Mouse (Mus musculus) C2C12 (cell line): ENCODE results near the gene Afmid. TPM values are rescaled to one million over a fixed set of nuclear protein-coding genes. Genes with fewer than 3 reads are reported as not detected.
A peak's percentile ranks its signal among the peaks of the same experiment; 100 is the strongest.

Experiments
- H3K27me3 ChIP-seq: one replicate; pipeline ENCODE4 v1.6.1; 2011; ENCODE audit not compliant: control insufficient read depth, insufficient read depth, insufficient read length
- H3K36me3 ChIP-seq: one replicate; pipeline ENCODE4 v1.6.1; 2011; ENCODE audit not compliant: control insufficient read depth, insufficient read depth
- H3K4me3 ChIP-seq: one replicate; pipeline ENCODE4 v1.5.1; 2011; ENCODE audit warnings: mild to moderate bottlenecking, control low read depth; ENCODE audit not compliant: poor library complexity, insufficient read depth, severe bottlenecking
- H3K79me2 ChIP-seq: one replicate; pipeline ENCODE4 v1.6.1; 2011; ENCODE audit not compliant: control insufficient read depth, insufficient read depth
- H3K79me3 ChIP-seq: one replicate; pipeline ENCODE4 v1.6.1; 2011; ENCODE audit warnings: low read depth, control low read depth
- H3ac ChIP-seq: one replicate; pipeline ENCODE3; 2011; ENCODE audit warnings: low read depth; ENCODE audit not compliant: control insufficient read depth, insufficient read length
- CEBPB ChIP-seq: IDR thresholded peaks from one replicate; pipeline ENCODE4 v1.6.1; 2011; ENCODE audit warnings: low read depth, mild to moderate bottlenecking, control low read depth, moderate library complexity
- CTCF ChIP-seq: IDR thresholded peaks from one replicate; pipeline ENCODE4 v1.5.1; 2011; ENCODE audit not compliant: control insufficient read depth, insufficient read depth, insufficient read length
- FOSL1 ChIP-seq: IDR thresholded peaks from one replicate; pipeline ENCODE4 v1.8.0; 2011; ENCODE audit warnings: mild to moderate bottlenecking, low read length; ENCODE audit not compliant: poor library complexity, insufficient read depth, severe bottlenecking
- MAX ChIP-seq: IDR thresholded peaks from one replicate; pipeline ENCODE4 v1.6.1; 2011; ENCODE audit warnings: mild to moderate bottlenecking, control low read depth
- MYOD1 ChIP-seq: IDR thresholded peaks from one replicate; pipeline ENCODE4 v1.6.1; 2011; ENCODE audit warnings: low read depth; ENCODE audit not compliant: control insufficient read depth, insufficient read length
- MYOG ChIP-seq: IDR thresholded peaks from one replicate; pipeline ENCODE4 v1.6.1; 2011; ENCODE audit not compliant: control insufficient read depth, insufficient read length; ENCODE audit errors: extremely low read depth
- USF1 ChIP-seq: IDR thresholded peaks from one replicate; pipeline ENCODE4 v1.6.1; 2011; ENCODE audit warnings: low read depth, mild to moderate bottlenecking, control low read depth, moderate library complexity
- polyA plus RNA-seq: library from polyadenylated mRNA; unstranded; fragments of >200 nt; fragmentation: generic; extraction: Trizol; gene quantifications from one replicate; pipeline ENCODE4 v1.2.1, GENCODE M21; 2012; ENCODE audit warnings: missing spikeins

The Afmid gene
- polyA plus RNA-seq, 1 experiment = 3.2 TPM

DNA sequence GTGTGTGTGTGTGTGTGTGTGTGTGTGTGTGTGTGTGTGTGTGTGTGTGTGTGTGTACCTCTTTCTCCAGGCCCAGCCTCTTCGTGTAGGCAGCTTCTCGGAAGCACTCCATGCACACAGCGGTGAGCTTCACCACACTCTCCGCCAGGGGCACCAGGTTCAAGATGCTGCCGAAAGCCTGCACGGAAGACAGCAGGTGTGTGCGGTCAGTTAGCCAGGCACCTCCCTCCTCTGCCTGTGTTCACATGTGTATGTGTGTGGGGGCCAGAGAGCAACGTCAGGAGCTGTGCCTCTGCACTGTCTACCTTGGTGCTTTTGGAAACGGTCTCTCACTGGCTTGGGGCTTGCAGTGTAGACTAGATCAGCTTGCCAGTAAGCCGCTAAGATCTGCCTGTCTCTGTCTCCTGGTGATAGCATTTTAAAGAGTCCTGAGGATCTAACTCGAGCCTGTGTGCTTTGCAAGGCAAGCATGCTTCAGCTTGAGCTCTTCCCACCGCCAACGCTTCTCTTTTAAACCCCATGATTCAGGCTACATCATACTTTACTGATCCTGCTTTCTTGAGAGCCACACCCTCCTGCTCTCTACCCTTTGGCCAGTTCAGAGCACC lies 9.2 kb upstream of the Afmid start:
- Histone ChIP-seq H3K36me3 (peaks cover 91% of the 10 kb centered on the region), H3ac (no peak overlapping the region), H3K79me3 (peaks cover 61% of the 10 kb centered on the region), H3K4me3 (no peak overlapping the region), H3K79me2 (peaks cover 97% of the 10 kb centered on the region), H3K27me3 (no peaks in the 10 kb centered on the region)
- TF ChIP-seq USF1 (no peak), MAX (no peak), CTCF (no peak), CEBPB (no peak), MYOG (no peak), FOSL1 (no peak), MYOD1 (no peak)

GRCm38 (mm10) chr11:117819095-117819494 lies 6.6 kb upstream of the Afmid start:
- H3ac ChIP-seq = no peak overlapping the region
- TF ChIP-seq CTCF (no peak), USF1 (no peak), MYOG (no peak), MAX (no peak), CEBPB (no peak), FOSL1 (no peak), MYOD1 (no peak)
- peaks cover 92% of the 10 kb centered on the region for H3K36me3 ChIP-seq
- H3K4me3 ChIP-seq = no peak overlapping the region
- peaks cover 64% of the 10 kb centered on the region for H3K79me3 ChIP-seq
- peaks cover 94% of the 10 kb centered on the region for H3K79me2 ChIP-seq
- H3K27me3 ChIP-seq = no peaks in the 10 kb centered on the region

GRCm38 (mm10) chr11:117820173-117820572 lies 5.6 kb upstream of the Afmid start:
- no peak overlapping the region for H3K4me3 ChIP-seq
- no peaks in the 10 kb centered on the region for H3K27me3 ChIP-seq
- no peak for TF ChIP-seq MYOG
- no peak for TF ChIP-seq CTCF
- no peak for TF ChIP-seq CEBPB
- no peak for TF ChIP-seq MYOD1
- TF ChIP-seq MAX = no peak
- no peak for TF ChIP-seq FOSL1
- no peak for TF ChIP-seq USF1
- H3K79me2 ChIP-seq = peaks cover 94% of the 10 kb centered on the region
- H3K79me3 ChIP-seq = peaks cover 70% of the 10 kb centered on the region
- H3K36me3 ChIP-seq = peaks cover 84% of the 10 kb centered on the region
- H3ac ChIP-seq = no peak overlapping the region

GRCm38 (mm10) chr11:117821868-117822267 lies 3.9 kb upstream of the Afmid start:
- H3K4me3 ChIP-seq = no peak overlapping the region
- H3ac ChIP-seq = peak overlapping the region; percentile 13
- H3K79me3 ChIP-seq = peaks cover 72% of the 10 kb centered on the region
- no peaks in the 10 kb centered on the region for H3K27me3 ChIP-seq
- TF ChIP-seq USF1 (no peak), CTCF (no peak), CEBPB (no peak)
- H3K79me2 ChIP-seq = peaks cover 91% of the 10 kb centered on the region
- H3K36me3 ChIP-seq = peaks cover 69% of the 10 kb centered on the region

DNA sequence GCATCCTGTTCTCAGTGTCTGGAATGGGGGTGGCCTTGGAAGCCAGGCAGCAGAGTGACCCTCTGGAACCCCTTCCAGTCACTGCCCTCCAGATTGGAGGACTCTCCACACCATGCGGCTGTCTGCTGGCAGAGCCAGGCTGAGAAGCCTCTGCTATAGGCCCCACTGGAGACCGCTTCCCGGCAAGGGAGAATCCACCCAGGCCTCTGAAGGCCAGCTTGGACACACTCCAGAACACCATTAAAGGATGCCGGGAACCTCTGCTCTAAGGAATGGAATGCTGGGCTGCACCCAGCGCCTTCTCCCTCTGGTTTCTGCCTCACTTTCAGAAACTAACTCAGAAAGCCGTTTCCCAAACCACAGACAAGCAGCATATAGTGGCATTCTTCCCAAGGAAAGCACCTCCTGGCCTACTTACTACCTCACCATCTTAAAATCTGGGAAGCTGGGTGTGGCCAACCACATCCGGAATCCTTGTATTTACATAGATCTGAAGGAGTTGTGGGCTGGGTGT lies 2.9 kb upstream of the Afmid start:
- Histone ChIP-seq H3ac (peak overlapping the region; percentile 89), H3K79me3 (peaks cover 65% of the 10 kb centered on the region), H3K4me3 (peak overlapping the region; percentile 8), H3K36me3 (peaks cover 61% of the 10 kb centered on the region), H3K27me3 (no peaks in the 10 kb centered on the region), H3K79me2 (peaks cover 90% of the 10 kb centered on the region)
- no peak for TF ChIP-seq MYOG
- TF ChIP-seq MAX = peak; percentile 13

DNA sequence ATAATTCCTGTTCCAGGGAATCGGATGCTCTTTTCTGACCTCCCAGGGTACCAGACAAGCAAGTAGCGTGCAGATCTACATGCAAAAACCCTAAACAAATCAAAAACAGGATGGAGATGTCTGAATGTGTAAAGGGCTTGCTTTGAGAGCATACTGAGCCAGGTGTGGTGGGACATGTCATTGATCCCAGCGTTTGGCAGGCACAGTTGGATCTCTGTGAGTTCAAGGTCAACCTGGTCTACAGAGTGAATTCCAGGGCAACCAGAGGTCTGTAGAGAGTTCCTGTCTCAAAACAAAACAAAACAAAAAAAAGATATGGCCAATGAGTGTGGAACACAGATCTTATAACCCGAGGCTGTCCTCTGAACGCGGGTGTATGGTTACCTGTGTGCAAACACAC lies 2.3 kb upstream of the Afmid start:
- peaks cover 83% of the 10 kb centered on the region for H3K79me2 ChIP-seq
- peak overlapping the region; percentile 89 for H3K4me3 ChIP-seq
- no peak overlapping the region for H3ac ChIP-seq
- H3K36me3 ChIP-seq = peaks cover 55% of the 10 kb centered on the region
- TF ChIP-seq CTCF (no peak), MAX (no peak), MYOD1 (no peak), MYOG (no peak), FOSL1 (no peak)
- no peaks in the 10 kb centered on the region for H3K27me3 ChIP-seq
- peaks cover 60% of the 10 kb centered on the region for H3K79me3 ChIP-seq
